26 mouse cellular contexts compared by ENCODE assay signal in the genomic region with DNA sequence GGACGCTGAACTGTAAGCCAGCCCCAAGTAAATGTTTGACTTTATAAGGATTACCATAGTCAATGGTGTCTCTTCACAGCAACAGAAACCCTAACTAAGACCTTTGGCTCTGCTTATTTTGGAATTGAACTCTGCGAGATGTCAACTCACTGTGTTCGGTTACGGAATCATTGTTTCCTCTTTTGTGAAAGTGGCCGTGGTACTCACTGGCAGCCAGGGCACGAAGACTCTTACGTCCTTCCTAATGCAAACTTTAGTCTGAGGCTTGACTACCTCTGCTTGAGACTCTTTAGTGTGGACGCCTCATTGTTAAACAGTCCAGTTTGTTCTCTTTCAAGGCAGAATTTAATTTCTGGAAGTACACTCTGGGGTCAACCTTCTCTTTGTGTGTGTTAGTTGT. TPM values are rescaled to one million over a fixed set of nuclear protein-coding genes. Genes with fewer than 3 reads are reported as not detected.
DNase-seq lines count a peak whose midpoint lies in the region; ATAC-seq and TF ChIP-seq lines count a peak whose summit lies in the region.
"Had no signal": no experiment of that assay in that cellular context is flagged by ENCODE, and none has a peak within 500 bp of the region (broad histone marks: within the 10 kb centered on the region; RNA-seq: fewer than 3 reads in every experiment).

No protein-coding gene starts in this region.

- ATAC-seq in granulocyte monocyte progenitor cell, adult 5-6 weeks (replicated peaks; ENCODE audit: poor library complexity, severe bottlenecking) = peak; percentile 72
- 0 out of 2 replicates have a peak, but pooled peaks have one; percentile 26 for ATAC-seq in megakaryocyte progenitor cell, adult 5-6 weeks (replicated peaks; ENCODE audit: poor library complexity)
- peak; percentile 62 for ATAC-seq in neutrophil, adult 5-6 weeks (ENCODE audit: extremely low read depth, insufficient number of reproducible peaks, low FRiP score, poor library complexity, severe bottlenecking)
- no peak for ATAC-seq in erythroid progenitor cell, adult 5-6 weeks (replicated peaks; ENCODE audit: low FRiP score, poor library complexity, severe bottlenecking)
- ATAC-seq: forebrain, embryonic 14.5 days; forebrain, embryonic 16.5 days had no signal

- TF ChIP-seq CTCF in bone marrow, adult 2 months (IDR thresholded peaks at IDR 0.05; ENCODE audit: control insufficient read depth, insufficient read depth, low read length) = no peak

- DNase-seq in layer of hippocampus, adult 9-10 months (ENCODE audit: low spot score) = no peak
- no peak for DNase-seq in ovary, postnatal 14 days (ENCODE audit: low spot score)
- DNase-seq: adrenal gland, adult 2 months; adrenal gland, postnatal 10 days; adrenal gland, postnatal 25 days; cerebellum, adult 11 months; cerebellum, adult 18-20 months; cerebellum, adult 8-10 months; cerebellum, postnatal 10 days; cerebellum, postnatal 25 days had no signal

- H3K4me3 ChIP-seq in bone marrow, adult 2 months (replicated peaks; ENCODE audit: control insufficient read depth, low read depth, low read length) = no peak overlapping the region
- H3K4me3 ChIP-seq: embryonic facial prominence, embryonic 10.5 days; embryonic facial prominence, embryonic 12.5 days; forebrain, embryonic 10.5 days; forebrain, embryonic 12.5 days had no signal

- peak overlapping the region; percentile 69 for H3K27ac ChIP-seq in bone marrow, adult 2 months (ENCODE audit: control insufficient read depth, insufficient read depth, low read depth, low read length, poor library complexity)
- H3K27ac ChIP-seq: embryonic facial prominence, embryonic 10.5 days; embryonic facial prominence, embryonic 12.5 days; forebrain, embryonic 10.5 days; forebrain, embryonic 12.5 days had no signal

- TF ChIP-seq POLR2A in bone marrow, adult 2 months (IDR thresholded peaks at IDR 0.05; ENCODE audit: borderline replicate concordance, control insufficient read depth, low read depth, low read length) = no peak

- 60% methylated on average over 8 of the region's 8 CpGs for WGBS in bone marrow, adult 2 months

- peaks cover 5% of the 10 kb centered on the region for H3K4me1 ChIP-seq in bone marrow, adult 2 months (ENCODE audit: control insufficient read depth, insufficient read depth, low read length)
- H3K4me1 ChIP-seq: embryonic facial prominence, embryonic 10.5 days; embryonic facial prominence, embryonic 12.5 days; forebrain, embryonic 10.5 days; forebrain, embryonic 12.5 days had no signal

RNA-seq across cellular contexts. Expression of gene Fcrlb, which starts 6.6 kb away (rescaled TPM):
- not detected in 2 replicates for polyA plus RNA-seq in bone marrow, adult 2 months (2011; ENCODE audit: insufficient read depth, insufficient read length, low replicate concordance, missing spikeins)
- total RNA-seq in granulocyte monocyte progenitor cell, adult 5-6 weeks (2014; fragmentation: Nextera tagmentation) = not detected in 2 replicates
- total RNA-seq in granulocyte monocyte progenitor cell, adult 5-6 weeks (2017) = not detected in 2 replicates
- not detected in 2 replicates for total RNA-seq in megakaryocyte progenitor cell, adult 5-6 weeks (2015)
- not detected in 2 replicates for total RNA-seq in megakaryocyte progenitor cell, adult 5-6 weeks (2017)
- total RNA-seq in neutrophil, adult 5-6 weeks (2017) = 0.98 and 1.4 TPM in 2 replicates
- not detected in 2 replicates for total RNA-seq in erythroid progenitor cell, adult 5-6 weeks (2015; ENCODE audit: low replicate concordance)
- not detected in 2 replicates for total RNA-seq in erythroid progenitor cell, adult 5-6 weeks (2017; ENCODE audit: low replicate concordance)
- total RNA-seq: adrenal gland, adult 2 months; adrenal gland, postnatal 25 days; ES-E14; MEL had no signal
- polyA plus RNA-seq: C2C12; embryonic facial prominence, embryonic 10.5 days; embryonic facial prominence, embryonic 12.5 days; embryonic facial prominence, embryonic 14.5 days; forebrain, embryonic 10.5 days; forebrain, embryonic 12.5 days; forebrain, embryonic 14.5 days had no signal

RNA-seq across cellular contexts. Expression of gene Fcrla, which starts 8.1 kb away (rescaled TPM):
- polyA plus RNA-seq in bone marrow, adult 2 months (2011; ENCODE audit: insufficient read depth, insufficient read length, low replicate concordance, missing spikeins) = 18.2 and 44.1 TPM in 2 replicates
- not detected in 2 replicates for total RNA-seq in granulocyte monocyte progenitor cell, adult 5-6 weeks (2014; fragmentation: Nextera tagmentation)
- not detected in 2 replicates for total RNA-seq in granulocyte monocyte progenitor cell, adult 5-6 weeks (2017)
- not detected in 2 replicates for total RNA-seq in megakaryocyte progenitor cell, adult 5-6 weeks (2015)
- total RNA-seq in megakaryocyte progenitor cell, adult 5-6 weeks (2017) = not detected in 2 replicates
- 255 and 258 TPM in 2 replicates for total RNA-seq in neutrophil, adult 5-6 weeks (2017)
- total RNA-seq in erythroid progenitor cell, adult 5-6 weeks (2015; ENCODE audit: low replicate concordance) = 51.9 and 53.7 TPM in 2 replicates
- 27.0 and 28.4 TPM in 2 replicates for total RNA-seq in erythroid progenitor cell, adult 5-6 weeks (2017; ENCODE audit: low replicate concordance)
- total RNA-seq: ES-E14 had no signal
- polyA plus RNA-seq: brain, embryonic 14.5 days; C2C12; embryonic facial prominence, embryonic 10.5 days; embryonic facial prominence, embryonic 12.5 days; embryonic facial prominence, embryonic 14.5 days; forebrain, embryonic 10.5 days; forebrain, embryonic 12.5 days; forebrain, embryonic 14.5 days; forebrain, embryonic 16.5 days had no signal

RNA-seq across cellular contexts. Expression of gene Dusp12, which starts 34.0 kb away (rescaled TPM):
- polyA plus RNA-seq in bone marrow, adult 2 months (2011; ENCODE audit: insufficient read depth, insufficient read length, low replicate concordance, missing spikeins) = 7.5 and 18.2 TPM in 2 replicates
- total RNA-seq in granulocyte monocyte progenitor cell, adult 5-6 weeks (2014; fragmentation: Nextera tagmentation) = 16.9 and 18.2 TPM in 2 replicates
- total RNA-seq in granulocyte monocyte progenitor cell, adult 5-6 weeks (2017) = 10.3 and 10.9 TPM in 2 replicates
- total RNA-seq in megakaryocyte progenitor cell, adult 5-6 weeks (2015) = 17.6 and 19.9 TPM in 2 replicates
- 9.4 and 10.3 TPM in 2 replicates for total RNA-seq in megakaryocyte progenitor cell, adult 5-6 weeks (2017)
- 6.9 and 8.8 TPM in 2 replicates for total RNA-seq in neutrophil, adult 5-6 weeks (2017)
- 2.2 and 5.4 TPM in 2 replicates for total RNA-seq in erythroid progenitor cell, adult 5-6 weeks (2015; ENCODE audit: low replicate concordance)
- total RNA-seq in erythroid progenitor cell, adult 5-6 weeks (2017; ENCODE audit: low replicate concordance) = not detected in 2 replicates

RNA-seq across cellular contexts. Expression of gene Gm26620, which starts 34.4 kb away (rescaled TPM):
- polyA plus RNA-seq in bone marrow, adult 2 months (2011; ENCODE audit: insufficient read depth, insufficient read length, low replicate concordance, missing spikeins) = 2.4 and 4.4 TPM in 2 replicates
- total RNA-seq in granulocyte monocyte progenitor cell, adult 5-6 weeks (2014; fragmentation: Nextera tagmentation) = not detected in 2 replicates
- not detected in 2 replicates for total RNA-seq in granulocyte monocyte progenitor cell, adult 5-6 weeks (2017)
- 1.3 TPM in 1 of 2 replicates, not detected in the other for total RNA-seq in megakaryocyte progenitor cell, adult 5-6 weeks (2015)
- total RNA-seq in megakaryocyte progenitor cell, adult 5-6 weeks (2017) = 0.20 TPM in 1 of 2 replicates, not detected in the other
- 0.58 TPM in 1 of 2 replicates, not detected in the other for total RNA-seq in neutrophil, adult 5-6 weeks (2017)
- total RNA-seq in erythroid progenitor cell, adult 5-6 weeks (2015; ENCODE audit: low replicate concordance) = not detected in 2 replicates
- not detected in 2 replicates for total RNA-seq in erythroid progenitor cell, adult 5-6 weeks (2017; ENCODE audit: low replicate concordance)
- polyA plus RNA-seq: embryonic facial prominence, embryonic 12.5 days; forebrain, embryonic 12.5 days had no signal

RNA-seq across cellular contexts. Expression of gene Atf6, which starts 51.7 kb away (rescaled TPM):
- 3.8 and 7.7 TPM in 2 replicates for polyA plus RNA-seq in bone marrow, adult 2 months (2011; ENCODE audit: insufficient read depth, insufficient read length, low replicate concordance, missing spikeins)
- total RNA-seq in granulocyte monocyte progenitor cell, adult 5-6 weeks (2014; fragmentation: Nextera tagmentation) = 19.2 and 27.1 TPM in 2 replicates
- 27.5 and 30.5 TPM in 2 replicates for total RNA-seq in granulocyte monocyte progenitor cell, adult 5-6 weeks (2017)
- total RNA-seq in megakaryocyte progenitor cell, adult 5-6 weeks (2015) = 27.6 and 31.8 TPM in 2 replicates
- total RNA-seq in megakaryocyte progenitor cell, adult 5-6 weeks (2017) = 24.3 and 27.5 TPM in 2 replicates
- 46.3 and 47.7 TPM in 2 replicates for total RNA-seq in neutrophil, adult 5-6 weeks (2017)
- total RNA-seq in erythroid progenitor cell, adult 5-6 weeks (2015; ENCODE audit: low replicate concordance) = 23.1 and 26.4 TPM in 2 replicates
- total RNA-seq in erythroid progenitor cell, adult 5-6 weeks (2017; ENCODE audit: low replicate concordance) = 27.2 and 29.6 TPM in 2 replicates

Comparison
In these comparisons a context has a peak if more than half of its experiments do, and no peak if none do; other contexts are left out.
1. RNA of gene Fcrla, which starts 8.1 kb away (total RNA-seq): 255 to 258 TPM in neutrophil, adult 5-6 weeks and 27.0 to 53.7 TPM in erythroid progenitor cell, adult 5-6 weeks; not detected in granulocyte monocyte progenitor cell, adult 5-6 weeks and not detected in megakaryocyte progenitor cell, adult 5-6 weeks; every median in the first group is over 10 times any median in the second.